Mouse (Mus musculus) cerebellum, adult 18-20 months (tissue): ENCODE results near the gene Map3k4.

Experiments used
- DNase-seq, 2 experiments: peaks; one replicate each; pipeline ENCODE4 v3.0.0; 2021

The Map3k4 gene

GRCm38 (mm10) chr17:12216224-12216623 is 102.4 kb downstream of the Map3k4 start:
- DNase-seq: no peak

GRCm38 (mm10) chr17:12213430-12213829 is 105.2 kb downstream of the Map3k4 start:
- no peak for DNase-seq

- DNase-seq: no peak
Observed at GRCm38 (mm10) chr17:12212341-12212740, 106.3 kb downstream of the Map3k4 start.

- no peak for DNase-seq
Observed at GRCm38 (mm10) chr17:12211890-12212289, 106.7 kb downstream of the Map3k4 start.

DNA sequence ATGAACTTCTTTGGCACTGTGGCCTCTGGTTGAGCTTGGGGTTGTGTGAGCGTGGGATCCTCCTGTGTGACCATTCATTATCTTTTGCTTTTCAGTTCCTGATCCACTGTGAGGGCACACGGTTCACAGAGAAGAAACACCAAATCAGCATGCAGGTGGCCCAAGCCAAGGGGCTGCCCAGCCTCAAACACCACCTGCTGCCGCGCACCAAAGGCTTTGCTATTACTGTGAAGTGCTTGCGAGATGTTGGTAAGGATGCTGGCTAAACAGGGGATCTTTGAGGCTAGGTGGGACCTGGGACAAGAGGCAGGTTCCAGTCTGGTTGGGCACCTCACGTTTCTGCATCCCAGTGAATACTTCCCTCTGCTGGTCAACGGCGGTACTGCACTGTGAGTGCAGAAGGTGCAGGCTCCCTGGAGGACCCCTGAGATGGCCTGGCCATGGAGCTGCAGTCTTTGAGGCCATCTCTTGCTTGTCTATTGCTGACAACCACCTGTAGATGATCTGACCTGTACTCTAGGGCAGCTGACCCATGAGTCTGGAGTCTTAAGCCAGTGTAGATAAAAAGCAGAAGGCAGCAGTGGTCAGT is 108.0 kb downstream of the Map3k4 start:
- peak; percentile 82 to 90 for DNase-seq

DNA sequence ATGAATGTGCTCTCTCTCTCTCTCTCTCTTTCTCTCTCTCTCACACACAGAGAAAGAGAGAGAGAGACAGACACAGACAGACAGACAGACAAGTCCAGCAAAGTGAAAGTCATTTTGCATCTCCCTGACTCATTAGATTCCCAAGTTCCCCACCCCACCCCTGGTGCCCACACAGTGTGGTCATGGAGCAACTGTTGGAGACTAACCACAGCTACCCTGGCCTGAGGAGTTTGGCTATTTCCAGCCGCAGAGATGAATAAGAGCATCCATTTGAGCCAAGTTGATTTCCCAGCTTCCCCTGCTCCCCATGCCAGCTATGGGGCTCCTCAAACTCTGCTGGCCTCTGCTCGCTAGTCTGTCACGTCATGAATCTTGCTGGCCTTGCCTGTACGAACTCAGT is 109.1 kb downstream of the Map3k4 start:
- no peak for DNase-seq

DNA sequence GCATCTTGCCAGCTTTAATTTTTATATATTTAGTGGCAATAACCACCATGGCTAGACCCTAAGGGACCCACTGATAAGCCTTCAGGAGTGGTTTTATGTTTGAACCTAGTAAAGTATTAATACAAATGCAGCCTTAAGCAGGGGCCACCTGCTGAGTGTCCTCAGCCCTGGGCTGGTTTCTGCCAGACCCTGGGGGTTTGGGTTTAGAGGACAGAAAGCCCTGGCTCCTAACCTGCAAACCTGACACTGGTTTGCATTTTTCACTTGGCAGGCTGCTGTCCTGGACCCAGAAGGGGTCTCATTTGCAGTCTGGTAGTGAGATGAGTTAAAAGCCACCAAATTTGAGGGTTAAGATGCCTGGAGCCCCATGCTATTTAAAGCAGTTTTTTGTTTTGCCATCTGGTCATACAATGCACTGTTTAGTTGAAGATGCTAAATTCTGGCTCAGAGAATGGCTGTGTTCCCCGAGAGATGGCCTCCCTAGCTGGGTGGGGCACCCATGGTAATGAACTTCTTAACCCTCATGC is 111.5 kb downstream of the Map3k4 start:
- no peak for DNase-seq

DNA sequence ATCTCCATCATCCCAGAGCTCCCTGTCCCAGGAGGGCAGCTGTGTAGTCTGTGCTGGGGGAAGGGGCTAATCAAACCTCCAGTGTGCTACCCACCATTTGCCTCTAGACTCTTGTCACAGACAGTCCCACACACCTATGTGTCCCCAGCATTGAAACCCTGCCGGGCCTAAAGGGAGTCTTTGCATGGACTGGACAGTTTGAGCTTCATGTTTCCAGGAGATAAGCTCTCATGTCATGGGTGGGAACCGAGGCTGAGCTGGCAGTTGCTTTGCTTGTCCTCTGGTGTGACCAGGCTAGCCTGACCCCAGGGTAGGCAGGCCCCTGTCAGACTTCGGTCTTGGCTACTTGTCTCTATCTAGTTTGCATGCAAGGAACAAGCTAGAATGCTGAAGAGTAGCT is 112.3 kb downstream of the Map3k4 start:
- no peak for DNase-seq

GRCm38 (mm10) chr17:12205694-12206075 is 112.9 kb downstream of the Map3k4 start:
- no peak for DNase-seq

DNA sequence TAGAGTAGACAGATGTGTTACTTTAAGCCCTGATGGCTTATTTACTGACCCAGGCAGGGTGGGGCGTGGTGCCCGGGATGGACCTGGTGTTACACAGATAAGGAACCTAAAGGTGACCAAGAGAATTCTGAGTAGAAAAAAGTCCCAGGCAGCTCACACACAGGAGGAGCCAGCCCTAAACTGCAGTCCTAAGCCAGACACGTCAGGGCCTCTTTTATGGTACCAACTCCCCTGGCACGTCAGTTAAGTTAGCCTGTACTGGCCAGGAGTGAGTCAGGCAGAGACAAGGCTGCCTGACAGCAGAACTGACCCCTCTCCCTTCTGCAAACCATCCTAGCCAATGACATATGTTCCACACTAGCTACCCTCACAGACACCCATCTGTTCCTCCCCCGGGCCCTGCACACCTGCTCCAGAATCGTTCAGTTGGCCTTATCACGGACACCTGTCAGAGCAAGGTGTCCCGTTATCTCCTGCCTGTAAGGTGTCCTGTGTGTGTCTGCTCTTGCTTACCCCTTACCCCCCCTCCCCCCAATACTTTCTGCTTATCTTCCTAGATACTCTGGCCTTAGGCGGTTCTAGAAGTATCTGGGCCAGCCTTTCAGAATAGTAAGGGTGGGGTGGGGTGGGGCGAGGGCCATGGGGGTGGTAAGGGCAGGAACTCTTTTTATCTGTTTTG is 113.4 kb downstream of the Map3k4 start:
- no peak for DNase-seq

DNA sequence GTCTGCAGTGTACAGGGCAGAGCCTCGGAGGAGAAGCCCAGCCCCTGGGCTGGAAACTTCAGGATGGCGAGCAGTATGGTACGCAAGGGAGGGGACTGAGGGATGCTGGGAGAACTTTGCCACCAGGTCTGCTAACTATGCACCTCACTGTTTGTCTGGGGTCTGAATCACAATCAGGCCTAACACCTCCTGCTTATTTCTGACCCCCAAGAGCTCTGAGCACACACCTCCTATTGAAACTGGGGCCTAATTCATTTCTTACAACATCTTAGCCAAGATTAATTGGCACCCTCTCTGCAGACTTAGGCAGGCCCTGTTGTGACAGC is 113.9 kb downstream of the Map3k4 start:
- DNase-seq: no peak

GRCm38 (mm10) chr17:12204246-12204645 is 114.3 kb downstream of the Map3k4 start:
- no peak for DNase-seq

- DNase-seq: peak; percentile 55 to 65
Observed at GRCm38 (mm10) chr17:12203414-12203897, 115.1 kb downstream of the Map3k4 start.

DNA sequence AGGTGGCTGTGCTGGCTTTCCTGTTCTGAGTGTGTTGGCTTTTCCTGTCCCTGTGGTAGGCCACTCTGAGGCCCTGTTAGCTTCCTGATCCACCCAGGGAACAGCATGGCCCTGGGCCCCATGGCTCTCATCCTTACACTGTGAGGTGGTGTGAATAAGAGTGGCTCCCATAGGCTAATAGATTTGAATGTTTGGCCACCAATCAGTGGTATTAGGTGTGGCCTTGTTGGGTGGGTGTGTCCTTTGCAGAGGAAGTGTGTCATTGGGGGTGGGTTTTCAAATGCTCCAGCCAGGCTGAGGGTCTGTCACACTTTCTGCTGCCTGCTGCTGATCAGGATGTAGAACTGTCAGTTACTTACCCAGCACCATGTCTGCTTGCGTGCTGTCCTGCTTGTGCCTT is 117.5 kb downstream of the Map3k4 start:
- no peak for DNase-seq

GRCm38 (mm10) chr17:12199933-12200332 is 118.7 kb downstream of the Map3k4 start:
- DNase-seq: no peak

GRCm38 (mm10) chr17:12195604-12196003 is 123.0 kb downstream of the Map3k4 start:
- DNase-seq: no peak

DNA sequence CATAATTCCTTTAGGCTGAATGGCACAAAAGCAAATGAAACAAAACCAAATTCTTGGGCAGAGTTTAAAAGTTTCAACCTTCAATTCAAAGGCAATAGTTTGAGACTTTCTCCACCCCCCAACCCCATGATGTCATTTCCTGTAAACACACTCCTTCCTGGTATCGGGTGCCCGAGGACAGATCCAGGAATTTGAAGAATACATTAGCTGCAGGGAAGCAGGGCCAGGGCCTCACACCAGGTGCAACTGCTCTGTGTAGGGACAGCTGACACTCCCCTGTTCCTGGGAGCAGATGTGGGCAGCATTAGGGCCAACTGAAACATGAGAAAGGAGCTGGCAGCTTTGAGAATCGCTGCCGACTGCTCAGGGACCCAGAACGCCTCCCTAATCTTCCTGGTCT is 123.5 kb downstream of the Map3k4 start:
- DNase-seq: no peak

GRCm38 (mm10) chr17:12187782-12188181 is 130.8 kb downstream of the Map3k4 start:
- DNase-seq: peak in 1 of 2 experiments; percentile 17

GRCm38 (mm10) chr17:12186341-12186740 is 132.3 kb downstream of the Map3k4 start:
- no peak for DNase-seq

DNA sequence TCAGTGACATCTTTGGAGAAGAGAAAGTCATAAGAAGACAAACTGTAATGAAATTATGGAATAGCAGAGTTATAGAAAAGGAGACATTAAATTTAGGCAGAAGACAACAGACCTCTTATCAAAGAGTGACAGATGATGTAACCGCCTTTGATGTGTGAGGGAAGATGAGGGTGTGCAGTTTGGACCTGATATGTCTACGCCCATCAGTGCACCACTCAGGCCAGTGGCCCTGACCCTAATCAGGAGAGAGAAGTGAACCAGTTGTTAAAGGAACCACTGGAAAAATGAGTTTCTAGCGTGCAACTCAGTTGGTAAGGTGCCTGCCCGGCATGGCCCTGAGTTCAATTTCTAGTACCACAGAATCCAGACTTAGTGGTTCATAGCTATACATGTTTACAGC is 132.7 kb downstream of the Map3k4 start:
- no peak for DNase-seq

DNA sequence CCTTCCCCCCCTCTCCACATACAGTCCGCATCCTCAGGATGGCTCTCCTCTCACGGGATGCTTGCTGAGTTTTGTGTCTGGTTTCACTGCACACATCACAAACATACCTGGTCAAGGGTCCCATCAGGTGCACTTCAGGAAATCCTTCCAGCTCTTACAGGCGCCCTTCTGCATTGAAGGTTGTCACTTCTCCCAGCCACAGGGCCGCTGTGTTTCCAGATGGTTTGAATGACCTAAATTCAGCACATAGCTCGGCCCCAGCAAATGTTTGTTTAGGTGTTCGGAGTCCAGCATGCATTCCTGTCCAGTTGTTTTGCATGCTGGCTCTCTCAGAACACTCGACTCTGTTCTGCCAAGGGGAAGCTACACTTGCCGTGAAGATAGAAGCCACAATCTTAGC is 134.3 kb downstream of the Map3k4 start:
- DNase-seq: no peak

- no peak for DNase-seq
Observed at GRCm38 (mm10) chr17:12182702-12183485, 135.7 kb downstream of the Map3k4 start.

GRCm38 (mm10) chr17:12179766-12180165 is 138.8 kb downstream of the Map3k4 start:
- DNase-seq: no peak

- no peak for DNase-seq
Observed at GRCm38 (mm10) chr17:12179339-12179738, 139.3 kb downstream of the Map3k4 start.
